Mouse (Mus musculus): ENCODE measurements around the gene Bola1. TPM values are rescaled to one million over a fixed set of nuclear protein-coding genes. Genes with fewer than 3 reads are reported as not detected.
"Not testable (repeated sequence)": the region's sequence is repeated elsewhere in the genome, so short reads cannot be mapped to it uniquely, and the experiment has no call there.

Gene Bola1
- total RNA-seq, 2 experiments from 2014 or later = 18.8 to 20.9 TPM

- DNase-seq = peak; percentile 70
These were observed 38.6 kb downstream of the Bola1 start, which contains the start of gene Sv2a for GRCm38 (mm10) chr3:96180727-96181477. Gene Sv2a, plus strand, starts transcription at chr3:96181151.

- DNase-seq = peak; percentile 65
These were observed 40.0 kb downstream of the Bola1 start for GRCm38 (mm10) chr3:96179531-96179930.

DNA sequence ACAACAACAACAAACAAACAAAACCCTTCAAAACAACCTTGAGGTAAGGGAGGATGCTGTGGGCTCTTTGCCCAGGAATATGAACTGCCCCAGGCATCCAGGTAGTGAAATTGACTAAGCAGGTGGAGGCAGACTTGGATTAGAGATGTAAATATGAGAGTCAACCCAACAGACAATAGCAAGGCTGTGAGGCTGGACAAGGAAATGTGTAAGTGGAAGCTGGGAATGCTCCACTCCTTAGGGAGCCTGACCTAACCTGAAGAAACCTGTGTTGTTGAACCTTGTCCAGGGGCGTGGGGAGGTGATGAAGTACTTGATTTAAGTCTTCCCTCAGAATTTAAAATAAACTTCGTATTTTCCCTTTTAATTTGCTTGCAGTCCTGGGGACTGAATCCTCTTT, 40.6 kb downstream of the Bola1 start:
- DNase-seq = no peak

DNA sequence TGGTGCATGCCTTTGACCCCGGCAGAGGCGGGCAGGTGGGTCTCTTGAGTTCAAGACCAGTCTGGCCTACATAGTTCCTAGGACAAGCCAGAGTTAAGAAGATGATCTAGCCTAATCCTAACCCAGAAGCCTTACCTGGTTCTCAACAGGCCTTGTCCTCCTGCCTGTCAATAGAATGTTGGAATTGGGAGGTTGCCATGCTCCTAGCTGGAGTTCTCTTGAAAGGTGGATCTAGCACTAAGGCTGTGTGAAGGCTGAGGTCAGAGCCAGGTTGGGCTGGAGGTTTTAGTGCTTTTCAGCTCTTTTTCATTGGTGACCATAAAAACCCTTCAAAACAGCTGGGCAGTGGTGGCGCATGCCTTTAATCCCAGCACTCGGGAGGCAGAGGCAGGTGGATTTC, 41.1 kb downstream of the Bola1 start:
- no peak for DNase-seq

GRCm38 (mm10) chr3:96175251-96175650, 44.3 kb downstream of the Bola1 start:
- DNase-seq = no peak

DNA sequence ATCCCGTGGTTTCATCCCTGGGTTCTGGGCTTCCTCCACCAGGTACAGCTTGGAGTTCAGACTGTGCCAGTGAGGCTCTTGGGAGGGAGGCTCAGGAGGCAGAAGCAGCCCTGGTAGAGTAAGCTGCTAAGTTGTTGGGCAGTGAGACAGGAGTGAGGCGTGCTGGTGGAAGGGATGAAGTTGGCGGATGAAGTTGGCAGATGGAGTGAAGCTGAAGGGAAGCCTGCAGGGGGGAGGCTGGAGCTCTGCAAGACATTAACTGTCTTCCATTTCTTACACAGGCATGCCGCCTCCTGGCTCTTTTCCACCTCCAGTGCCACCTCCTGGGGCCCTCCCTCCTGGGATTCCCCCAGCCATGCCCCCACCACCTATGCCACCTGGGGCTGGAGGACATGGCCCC, 45.5 kb downstream of the Bola1 start:
- not testable (repeated sequence) for DNase-seq

DNA sequence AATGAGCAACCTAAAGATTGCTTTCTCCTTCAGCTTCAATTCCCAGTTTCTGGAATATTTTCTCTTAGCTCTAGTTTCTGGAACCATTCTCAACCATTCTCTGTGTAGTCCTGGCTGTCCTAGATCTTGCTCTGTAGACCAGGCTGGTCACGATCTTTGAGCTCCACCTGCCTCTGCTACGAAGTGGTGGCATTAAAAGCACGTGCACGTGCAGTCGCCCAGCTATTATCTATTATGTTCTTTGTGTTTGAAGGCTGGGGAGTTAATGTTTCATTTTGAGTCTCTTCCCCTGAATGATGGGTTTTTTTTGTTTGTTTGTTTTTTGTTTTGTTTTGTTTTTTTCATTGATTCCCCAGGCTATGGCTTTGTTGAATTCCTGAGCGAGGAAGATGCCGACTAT, 46.3 kb downstream of the Bola1 start:
- no peak for DNase-seq

DNA sequence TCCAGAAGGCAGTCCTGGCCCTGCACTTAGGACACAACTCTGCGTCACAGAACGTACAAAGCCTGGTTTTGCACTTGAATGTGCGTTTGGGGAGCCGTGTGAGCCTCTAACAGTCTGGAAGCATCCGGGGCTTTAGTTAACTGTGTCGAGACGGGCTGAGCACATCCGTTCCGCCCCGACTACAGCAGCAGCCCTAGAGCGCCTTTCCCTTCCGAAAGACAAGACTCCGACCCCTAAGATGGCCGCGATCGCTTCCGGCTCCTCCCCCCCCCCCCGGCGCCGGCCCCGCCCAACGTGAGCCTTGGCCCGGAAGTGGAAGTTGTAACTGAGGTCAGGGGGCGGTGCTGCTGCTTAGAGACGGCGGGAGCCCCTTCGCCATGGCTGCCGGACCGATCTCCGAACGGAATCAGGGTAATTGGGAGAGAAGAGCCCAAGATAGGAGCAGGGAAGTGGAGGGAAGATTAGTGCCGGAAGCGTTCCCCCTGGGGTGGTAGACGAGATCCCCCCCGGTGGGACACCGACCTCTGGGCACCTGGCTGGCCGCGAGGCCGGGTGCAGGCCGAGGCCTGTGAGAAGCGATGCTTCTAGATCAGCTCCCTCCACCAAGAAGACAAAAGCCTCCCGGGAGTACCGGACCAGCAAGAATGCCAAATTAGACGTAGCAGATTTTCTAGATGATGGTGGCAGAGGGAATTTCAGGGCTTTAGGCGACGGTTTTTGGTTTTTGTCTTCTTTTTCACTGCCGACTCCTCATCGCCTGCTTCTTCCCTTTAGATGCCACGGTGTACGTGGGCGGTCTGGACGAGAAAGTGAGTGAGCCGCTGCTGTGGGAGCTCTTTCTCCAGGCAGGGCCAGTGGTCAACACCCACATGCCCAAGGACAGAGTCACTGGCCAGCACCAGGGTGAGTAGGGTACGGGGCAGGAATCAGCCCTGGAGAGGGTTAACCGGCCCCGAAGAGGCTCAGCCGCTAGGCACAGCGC, 47.0 kb downstream of the Bola1 start, which contains the start of gene Sf3b4:
Gene Sf3b4 (plus strand): TSS at position 136 of the 982 bp plus-strand sequence.
- peak; percentile 86 for DNase-seq

DNA sequence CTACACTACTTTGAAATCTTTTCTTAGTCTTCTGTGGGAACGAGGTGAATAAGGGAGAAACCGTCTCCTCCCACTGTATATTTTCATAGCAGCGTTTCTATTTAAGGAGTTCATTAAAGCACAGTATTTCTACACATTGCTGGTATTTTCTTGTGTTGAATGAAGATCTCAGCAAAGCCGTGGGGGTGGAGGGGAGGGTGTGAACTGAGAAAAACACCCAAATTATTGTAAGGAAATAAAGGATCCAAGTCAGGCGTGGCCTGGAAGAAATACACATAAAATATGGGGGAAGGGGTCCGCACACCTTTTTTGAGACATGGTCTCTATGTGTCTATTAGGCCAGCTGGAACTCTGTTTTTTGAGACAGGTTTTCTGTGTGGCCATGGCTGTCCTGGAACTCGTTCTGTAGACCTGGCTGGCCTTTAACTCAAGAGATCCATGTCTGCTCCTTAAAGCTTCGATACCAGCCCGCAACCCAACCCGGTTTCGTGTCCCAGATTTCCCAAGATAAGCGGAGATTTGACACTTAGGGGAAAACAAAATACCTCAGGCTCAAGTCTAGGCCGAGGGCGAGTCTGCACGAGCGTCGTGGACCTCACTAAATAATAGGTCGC, 47.8 kb downstream of the Bola1 start:
- DNase-seq = no peak

GRCm38 (mm10) chr3:96170976-96171545, 48.4 kb downstream of the Bola1 start:
- DNase-seq = no peak

GRCm38 (mm10) chr3:96170276-96170675, 49.2 kb downstream of the Bola1 start:
- DNase-seq = no peak

DNA sequence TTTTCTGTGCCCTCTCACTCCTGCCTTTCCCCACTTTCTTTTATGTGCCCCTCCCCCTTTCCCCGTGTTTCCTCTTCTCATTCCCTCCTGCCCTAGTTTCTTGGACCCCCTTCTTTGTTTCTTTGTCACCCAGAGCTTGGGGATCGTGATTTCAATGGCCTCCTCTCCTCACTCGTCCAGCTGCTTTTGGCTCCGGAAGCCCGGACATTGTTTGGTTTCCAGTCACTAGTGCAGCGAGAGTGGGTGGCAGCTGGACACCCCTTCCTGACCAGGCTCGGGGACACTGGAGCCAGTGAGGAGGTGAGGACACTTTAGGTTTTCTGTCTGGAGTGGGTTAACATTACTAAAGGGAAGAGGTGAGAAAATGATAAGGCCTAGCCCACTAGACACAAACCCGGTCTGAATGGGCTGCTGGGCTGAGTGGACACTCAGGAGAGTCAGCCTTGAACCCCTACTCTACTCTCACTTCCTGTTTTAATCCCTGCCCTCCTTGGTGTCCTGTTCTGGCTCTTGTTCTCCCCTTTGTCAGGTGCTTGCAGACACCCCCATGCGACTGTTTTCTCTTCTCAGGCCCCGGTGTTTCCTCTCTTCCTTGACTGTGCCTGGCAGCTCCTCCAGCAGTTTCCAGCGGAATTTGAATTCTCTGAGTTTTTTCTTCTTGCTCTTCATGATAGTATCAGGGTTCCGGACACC, 50.9 kb downstream of the Bola1 start:
- peak; percentile 39 for DNase-seq

GRCm38 (mm10) chr3:96163040-96163439, 56.5 kb downstream of the Bola1 start:
- DNase-seq = no peak

DNA sequence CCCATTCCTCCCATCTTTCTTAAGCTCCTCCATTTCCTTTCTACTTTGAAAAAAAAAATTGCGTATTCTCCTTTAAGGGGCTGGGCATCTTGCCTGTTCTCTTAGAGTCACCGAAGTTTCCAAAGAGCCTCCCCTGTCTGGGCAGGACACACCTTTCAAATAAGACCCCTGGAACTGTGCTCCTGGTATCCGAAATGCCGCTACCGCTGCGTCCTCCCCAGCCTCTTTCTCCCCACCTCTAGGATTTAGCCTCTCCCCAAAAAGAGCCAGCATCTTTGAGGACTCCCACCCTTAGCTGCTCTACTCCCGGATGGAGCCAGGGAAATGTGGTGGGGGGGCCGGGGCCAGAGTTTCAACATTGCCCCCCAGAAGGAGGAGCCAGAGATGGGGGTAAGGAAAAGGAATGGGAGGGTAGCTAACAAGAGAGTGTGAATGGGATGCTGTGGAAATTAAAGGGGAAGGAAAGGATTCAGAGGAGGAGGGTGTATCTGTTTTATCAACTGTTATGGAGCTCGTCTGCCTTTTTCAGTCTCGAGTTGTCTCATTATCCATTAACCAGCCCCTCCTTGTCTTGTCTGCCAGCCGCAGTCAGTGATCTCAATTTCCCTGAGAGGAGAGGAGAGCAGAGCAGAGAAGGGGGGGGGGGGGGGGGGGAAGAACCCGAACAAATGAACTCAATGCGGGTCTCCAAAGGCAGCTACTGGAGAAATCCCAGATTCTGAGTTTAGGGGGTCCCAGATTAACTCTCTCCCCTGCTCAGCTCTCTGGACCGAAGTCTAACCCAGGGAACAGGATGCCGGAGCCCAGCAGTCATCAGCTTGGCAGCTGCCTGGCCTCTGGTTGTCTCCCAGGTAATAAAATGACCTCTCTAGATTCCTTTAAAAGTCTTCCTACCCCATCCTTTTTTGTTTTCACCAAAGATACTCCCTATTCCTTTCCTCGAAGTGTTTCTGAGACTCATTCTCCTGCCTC, 57.4 kb downstream of the Bola1 start, which contains the start of gene Mtmr11:
Gene Mtmr11 (plus strand): TSS at position 136 of the 972 bp plus-strand sequence.
- DNase-seq = peak; percentile 32

GRCm38 (mm10) chr3:96160803-96161516, 58.5 kb downstream of the Bola1 start:
- DNase-seq = peak; percentile 52

DNA sequence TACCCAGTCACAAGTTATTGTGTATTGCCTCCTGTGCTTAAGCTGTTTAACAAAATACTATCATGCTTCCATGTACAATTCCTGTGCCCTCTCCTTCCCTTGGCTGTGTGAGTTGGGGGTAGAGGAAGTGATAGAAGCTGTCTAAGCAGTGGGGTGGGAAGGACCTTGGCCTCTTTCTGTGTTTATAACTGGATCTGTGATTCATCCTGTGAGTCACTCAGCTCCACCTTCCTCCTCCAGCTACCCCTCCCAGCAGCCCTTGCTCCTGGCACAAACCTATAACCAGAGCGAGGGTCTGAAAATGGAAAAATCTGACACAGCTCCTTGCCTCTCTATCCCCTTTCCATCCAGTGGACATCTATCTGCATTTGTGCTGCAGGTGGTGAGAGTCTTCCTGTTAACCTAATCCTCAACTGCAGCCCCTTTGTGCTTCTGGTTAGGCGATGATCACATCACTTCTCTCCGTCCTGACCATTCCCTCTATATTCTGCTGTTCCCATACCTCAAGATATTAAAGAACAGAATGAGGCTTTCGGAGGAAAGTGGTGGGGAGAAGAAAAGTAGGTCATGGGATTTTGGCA, 59.2 kb downstream of the Bola1 start:
- peak; percentile 65 for DNase-seq

GRCm38 (mm10) chr3:96159820-96160219, 59.7 kb downstream of the Bola1 start:
- no peak for DNase-seq

DNA sequence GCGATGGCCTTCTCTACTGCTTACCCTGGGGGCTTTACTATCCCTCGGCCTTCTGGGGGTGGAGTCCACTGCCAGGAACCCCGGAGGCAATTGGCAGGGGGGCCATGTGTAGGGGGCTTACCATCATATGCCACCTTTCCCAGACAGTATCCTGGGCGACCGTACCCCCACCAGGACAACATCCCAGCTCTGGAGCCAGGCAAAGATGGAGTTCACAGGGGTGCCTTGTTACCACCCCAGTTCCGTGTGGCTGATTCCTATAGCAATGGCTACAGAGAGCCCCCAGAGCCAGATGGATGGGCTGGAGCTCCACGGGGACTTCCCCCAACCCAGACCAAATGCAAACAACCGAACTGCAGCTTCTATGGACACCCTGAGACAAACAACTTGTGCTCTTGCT, 64.0 kb downstream of the Bola1 start:
- no peak for DNase-seq

DNA sequence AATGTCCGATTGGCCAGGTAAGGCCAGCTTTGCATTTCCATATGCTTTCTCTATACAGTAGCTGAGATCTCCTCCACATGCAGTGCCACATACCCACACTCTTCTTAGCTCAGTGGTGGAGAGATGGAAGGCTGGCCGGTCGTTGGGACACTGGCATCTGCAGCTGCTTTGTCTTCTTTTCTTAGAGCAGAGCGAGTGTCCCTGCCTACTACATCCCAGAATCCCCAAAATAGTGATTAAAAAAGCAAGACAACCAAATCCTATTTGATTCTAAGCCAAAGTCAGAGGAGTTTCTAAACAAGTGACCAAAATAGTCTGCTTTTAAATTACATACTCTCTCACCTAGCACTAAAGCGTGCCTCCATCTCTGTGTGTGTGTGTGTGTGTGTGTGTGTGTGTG, 66.9 kb downstream of the Bola1 start:
- no peak for DNase-seq
